Mouse (Mus musculus) hindbrain, embryonic 14.5 days (tissue): ENCODE measurements around the gene Slc22a12. TPM values are rescaled to one million over a fixed set of nuclear protein-coding genes. Genes with fewer than 3 reads are reported as not detected.

Experiments used
- ATAC-seq: fragments of 200-750 bp; cut with Nextera tagmentation; 2 replicates; pipeline ENCODE4 v1.8.0; 2017; ENCODE audit warnings: moderate number of reproducible peaks, mild to moderate bottlenecking, moderate TSS enrichment, moderate library complexity; ENCODE audit not compliant: low FRiP score
- DNase-seq: peaks from one replicate; pipeline ENCODE4 v3.0.0-alpha.2; 2015; ENCODE audit warnings: low spot score
- H3K27ac ChIP-seq: fragments of 300-500 bp; sonication (generic); 2 replicates; pipeline ENCODE4 v1.5.1; 2014; ENCODE audit warnings: mild to moderate bottlenecking, moderate library complexity
- H3K27me3 ChIP-seq: fragments of 300-500 bp; sonication (generic); 2 replicates; pipeline ENCODE4 v1.6.1; 2014; ENCODE audit warnings: mild to moderate bottlenecking, low read length, mixed read lengths; ENCODE audit not compliant: control insufficient read depth, insufficient read depth
- H3K36me3 ChIP-seq: fragments of 300-500 bp; sonication (generic); replicated peaks from 2 replicates; pipeline ENCODE4 v1.6.1; 2014; ENCODE audit not compliant: control insufficient read depth, insufficient read depth
- H3K4me1 ChIP-seq: fragments of 300-500 bp; sonication (generic); replicated peaks from 2 replicates; pipeline ENCODE4 v1.6.1; 2014; ENCODE audit warnings: antibody characterized with exemption, low read length, mixed read lengths; ENCODE audit not compliant: control insufficient read depth, insufficient read depth
- H3K4me2 ChIP-seq: fragments of 300-500 bp; sonication (generic); replicated peaks from 2 replicates; pipeline ENCODE4 v1.6.1; 2014; ENCODE audit warnings: mild to moderate bottlenecking, moderate library complexity
- H3K4me3 ChIP-seq: fragments of 300-500 bp; sonication (generic); replicated peaks from 2 replicates; pipeline ENCODE4 v1.5.1; 2014; ENCODE audit warnings: mild to moderate bottlenecking, low read length
- H3K9ac ChIP-seq: fragments of 300-500 bp; sonication (generic); 2 replicates; pipeline ENCODE4 v1.6.1; 2014
- H3K9me3 ChIP-seq: fragments of 300-500 bp; sonication (generic); 2 replicates; pipeline ENCODE4 v1.6.1; 2016; ENCODE audit warnings: low read length; ENCODE audit not compliant: control insufficient read depth
- WGBS: fragments of 180-500 bp; shearing (Covaris S2); extraction: QIAGEN DNeasy Blood & Tissue Kit; methylation state at CpG from one replicate; pipeline ENCODE4 v1.1.7; 2014; 5-methylcytosine and 5-hydroxymethylcytosine counted together
- polyA plus RNA-seq: library from polyadenylated mRNA; unstranded; fragments of >200 nt; fragmentation: Nextera tagmentation; extraction: Ambion mirVana; gene quantifications from 2 replicates; pipeline ENCODE4 v1.2.1, GENCODE M21; 2014

Gene Slc22a12
- polyA plus RNA-seq: not detected in 2 replicates

- no peaks in the 10 kb centered on the region for H3K27me3 ChIP-seq
- H3K27ac ChIP-seq: no peak within 1 kb of the TSS
- H3K4me2 ChIP-seq: no peak within 1 kb of the TSS
- no peak for ATAC-seq
- 89% methylated on average over 16 of the region's 16 CpGs for WGBS
- H3K36me3 ChIP-seq: no peaks in the 10 kb centered on the region
- H3K4me3 ChIP-seq: no peak within 1 kb of the TSS
- H3K9ac ChIP-seq: no peak within 1 kb of the TSS
- no peak for DNase-seq
- H3K9me3 ChIP-seq: no peaks in the 10 kb centered on the region
- H3K4me1 ChIP-seq: no peaks in the 10 kb centered on the region
Observed at GRCm38 (mm10) chr19:6542367-6543034, at the start of gene Slc22a12. Gene Slc22a12 (minus strand): TSS chr19:6543032.

- no peak for DNase-seq
- Histone ChIP-seq H3K4me3 (no peak overlapping the region), H3K9ac (no peak overlapping the region), H3K9me3 (no peaks in the 10 kb centered on the region), H3K4me2 (no peak overlapping the region), H3K36me3 (no peaks in the 10 kb centered on the region), H3K4me1 (no peaks in the 10 kb centered on the region), H3K27me3 (no peaks in the 10 kb centered on the region), H3K27ac (no peak overlapping the region)
- no peak for ATAC-seq
- WGBS: 34% methylated on average over 4 of the region's 4 CpGs
Observed at GRCm38 (mm10) chr19:6572001-6572400, 29.2 kb upstream of the Slc22a12 start.

GRCm38 (mm10) chr19:6571476-6571875 is 28.6 kb upstream of the Slc22a12 start:
- Histone ChIP-seq H3K4me3 (no peak overlapping the region), H3K4me1 (no peaks in the 10 kb centered on the region)

GRCm38 (mm10) chr19:6569561-6569960 is 26.7 kb upstream of the Slc22a12 start:
- no peak overlapping the region for H3K27ac ChIP-seq
- no peak for DNase-seq
- no peaks in the 10 kb centered on the region for H3K27me3 ChIP-seq
- no peaks in the 10 kb centered on the region for H3K36me3 ChIP-seq
- H3K9ac ChIP-seq: no peak overlapping the region
- no peak for ATAC-seq
- WGBS: 18% methylated on average over 5 of the region's 5 CpGs
- no peaks in the 10 kb centered on the region for H3K4me1 ChIP-seq
- no peak overlapping the region for H3K4me3 ChIP-seq
- H3K9me3 ChIP-seq: no peaks in the 10 kb centered on the region
- H3K4me2 ChIP-seq: no peak overlapping the region

More at GRCm38 (mm10) chr19:6571476-6571875, 28.6 kb upstream of the Slc22a12 start:
- DNase-seq (no peak), ATAC-seq (no peak)
- Histone ChIP-seq H3K36me3 (no peaks in the 10 kb centered on the region), H3K4me2 (no peak overlapping the region), H3K9me3 (no peaks in the 10 kb centered on the region), H3K9ac (no peak overlapping the region), H3K27ac (no peak overlapping the region), H3K27me3 (no peaks in the 10 kb centered on the region)
- 81% methylated on average over 5 of the region's 5 CpGs for WGBS

GRCm38 (mm10) chr19:6569021-6569420 is 26.2 kb upstream of the Slc22a12 start:
- no peaks in the 10 kb centered on the region for H3K36me3 ChIP-seq
- H3K27ac ChIP-seq: no peak overlapping the region
- no peak overlapping the region for H3K4me3 ChIP-seq
- H3K27me3 ChIP-seq: no peaks in the 10 kb centered on the region
- WGBS: 81% methylated on average over 5 of the region's 5 CpGs
- DNase-seq (no peak), ATAC-seq (no peak)
- H3K9me3 ChIP-seq: no peaks in the 10 kb centered on the region
- H3K4me2 ChIP-seq: no peak overlapping the region
- H3K9ac ChIP-seq: no peak overlapping the region
- no peaks in the 10 kb centered on the region for H3K4me1 ChIP-seq

GRCm38 (mm10) chr19:6566450-6566849 is 23.6 kb upstream of the Slc22a12 start:
- DNase-seq: no peak

GRCm38 (mm10) chr19:6565136-6565535 is 22.3 kb upstream of the Slc22a12 start:
- H3K27me3 ChIP-seq: no peaks in the 10 kb centered on the region
- H3K9me3 ChIP-seq: no peaks in the 10 kb centered on the region
- DNase-seq (no peak), ATAC-seq (no peak)
- H3K4me2 ChIP-seq: no peak overlapping the region
- no peak overlapping the region for H3K27ac ChIP-seq
- H3K36me3 ChIP-seq: no peaks in the 10 kb centered on the region
- H3K4me1 ChIP-seq: no peaks in the 10 kb centered on the region
- no peak overlapping the region for H3K9ac ChIP-seq
- H3K4me3 ChIP-seq: no peak overlapping the region
- WGBS: 86% methylated on average over 6 of the region's 6 CpGs

More at GRCm38 (mm10) chr19:6566450-6566849, 23.6 kb upstream of the Slc22a12 start:
- Histone ChIP-seq H3K27ac (no peak overlapping the region), H3K9ac (no peak overlapping the region), H3K4me1 (no peaks in the 10 kb centered on the region), H3K36me3 (no peaks in the 10 kb centered on the region), H3K4me2 (no peak overlapping the region), H3K27me3 (no peaks in the 10 kb centered on the region), H3K4me3 (no peak overlapping the region), H3K9me3 (no peaks in the 10 kb centered on the region)
- WGBS: 67% methylated on average over 2 of the region's 2 CpGs
- no peak for ATAC-seq

GRCm38 (mm10) chr19:6560246-6560815 is 17.5 kb upstream of the Slc22a12 start:
- DNase-seq (no peak), ATAC-seq (no peak)
- no peak overlapping the region for H3K4me2 ChIP-seq
- H3K27ac ChIP-seq: no peak overlapping the region
- H3K27me3 ChIP-seq: no peaks in the 10 kb centered on the region
- no peaks in the 10 kb centered on the region for H3K4me1 ChIP-seq
- H3K9me3 ChIP-seq: no peaks in the 10 kb centered on the region
- H3K4me3 ChIP-seq: no peak overlapping the region
- H3K36me3 ChIP-seq: no peaks in the 10 kb centered on the region
- WGBS: 68% methylated on average over 7 of the region's 7 CpGs
- no peak overlapping the region for H3K9ac ChIP-seq

GRCm38 (mm10) chr19:6559576-6559975 is 16.7 kb upstream of the Slc22a12 start:
- Histone ChIP-seq H3K9ac (no peak overlapping the region), H3K27ac (no peak overlapping the region), H3K9me3 (no peaks in the 10 kb centered on the region), H3K27me3 (no peaks in the 10 kb centered on the region), H3K4me2 (no peak overlapping the region), H3K4me1 (no peaks in the 10 kb centered on the region), H3K36me3 (no peaks in the 10 kb centered on the region), H3K4me3 (no peak overlapping the region)
- ATAC-seq (no peak), DNase-seq (no peak)
- WGBS: 51% methylated on average over 4 of the region's 4 CpGs
